Mouse (Mus musculus): ENCODE results near the gene Cacng1. TPM values are rescaled to one million over a fixed set of nuclear protein-coding genes. Genes with fewer than 3 reads are reported as not detected.

Cacng1 gene
- polyA plus RNA-seq, 1 experiment = 0.39 TPM

GRCm38 (mm10) chr11:107676207-107676940, 39.9 kb downstream of the Cacng1 start:
- H3K36me3 ChIP-seq (ENCODE audit: control insufficient read depth, insufficient read depth, low read length) = peaks cover 18% of the 10 kb centered on the region
- WGBS = 71% methylated on average over 17 of the region's 17 CpGs
- TF ChIP-seq POLR2A (IDR thresholded peaks at IDR 0.05; ENCODE audit: low read depth, low read length) (no peak), CTCF (IDR thresholded peaks at IDR 0.05; ENCODE audit: extremely low read depth, insufficient read depth, insufficient read length, insufficient replicate concordance) (no peak)

GRCm38 (mm10) chr11:107675246-107675645, 41.1 kb downstream of the Cacng1 start:
- no peak for DNase-seq (ENCODE audit: low read depth in 1 of 2, low spot score in 2 of 2)
- WGBS = 94% methylated on average over 10 of the region's 10 CpGs

More at GRCm38 (mm10) chr11:107676207-107676940, 39.9 kb downstream of the Cacng1 start:
- no peaks in the 10 kb centered on the region for H3K27me3 ChIP-seq (ENCODE audit: control insufficient read depth, insufficient read depth, low read length)
- H3K4me1 ChIP-seq (ENCODE audit: control insufficient read depth, insufficient read depth, insufficient read length) = no peaks in the 10 kb centered on the region
- no peak overlapping the region for H3K27ac ChIP-seq (ENCODE audit: insufficient read depth, low read length)
- no peak for DNase-seq (ENCODE audit: low read depth in 1 of 2, low spot score in 2 of 2)
- H3K4me3 ChIP-seq (ENCODE audit: extremely low read depth, insufficient read depth, insufficient read length) = no peak overlapping the region

GRCm38 (mm10) chr11:107674601-107675000, 41.7 kb downstream of the Cacng1 start:
- Histone ChIP-seq H3K36me3 (ENCODE audit: control insufficient read depth, insufficient read depth, low read length) (peaks cover 30% of the 10 kb centered on the region), H3K4me1 (ENCODE audit: control insufficient read depth, insufficient read depth, insufficient read length) (no peaks in the 10 kb centered on the region)
- 91% methylated on average over 8 of the region's 8 CpGs for WGBS

More at GRCm38 (mm10) chr11:107675246-107675645, 41.1 kb downstream of the Cacng1 start:
- Histone ChIP-seq H3K27me3 (ENCODE audit: control insufficient read depth, insufficient read depth, low read length) (no peaks in the 10 kb centered on the region), H3K27ac (ENCODE audit: insufficient read depth, low read length) (no peak overlapping the region), H3K4me1 (ENCODE audit: control insufficient read depth, insufficient read depth, insufficient read length) (no peaks in the 10 kb centered on the region), H3K4me3 (ENCODE audit: extremely low read depth, insufficient read depth, insufficient read length) (no peak overlapping the region), H3K36me3 (ENCODE audit: control insufficient read depth, insufficient read depth, low read length) (peaks cover 26% of the 10 kb centered on the region)
- no peak for TF ChIP-seq POLR2A (IDR thresholded peaks at IDR 0.05; ENCODE audit: low read depth, low read length)
- TF ChIP-seq CTCF (IDR thresholded peaks at IDR 0.05; ENCODE audit: extremely low read depth, insufficient read depth, insufficient read length, insufficient replicate concordance) = no peak

DNA sequence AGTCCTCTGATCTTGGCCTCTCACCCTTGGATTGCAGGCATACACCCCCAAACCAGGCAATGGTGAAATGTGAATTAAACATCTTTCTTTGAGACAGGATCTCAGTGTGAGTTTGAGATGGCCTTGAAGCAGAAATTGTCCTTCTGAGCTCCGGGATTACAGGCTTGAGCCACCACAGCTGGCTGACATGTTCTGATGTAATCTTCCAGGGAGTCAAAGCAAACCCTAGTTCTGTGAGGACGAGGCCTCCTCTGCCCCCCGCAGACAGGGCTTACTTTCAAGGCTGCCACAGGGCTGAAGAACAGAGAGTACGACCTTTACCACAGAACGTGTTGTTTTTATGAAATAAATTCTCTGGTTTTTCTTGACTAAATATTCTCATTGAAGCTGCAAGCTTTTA, 42.3 kb downstream of the Cacng1 start:
- no peak overlapping the region for H3K27ac ChIP-seq (ENCODE audit: insufficient read depth, low read length)
- no peak overlapping the region for H3K4me3 ChIP-seq (ENCODE audit: extremely low read depth, insufficient read depth, insufficient read length)
- WGBS = 82% methylated on average over 5 of the region's 5 CpGs
- no peak for DNase-seq (ENCODE audit: low read depth in 1 of 2, low spot score in 2 of 2)
- H3K36me3 ChIP-seq (ENCODE audit: control insufficient read depth, insufficient read depth, low read length) = peaks cover 32% of the 10 kb centered on the region
- TF ChIP-seq CTCF (IDR thresholded peaks at IDR 0.05; ENCODE audit: extremely low read depth, insufficient read depth, insufficient read length, insufficient replicate concordance) (no peak), POLR2A (IDR thresholded peaks at IDR 0.05; ENCODE audit: low read depth, low read length) (no peak)
- no peaks in the 10 kb centered on the region for H3K4me1 ChIP-seq (ENCODE audit: control insufficient read depth, insufficient read depth, insufficient read length)
- no peaks in the 10 kb centered on the region for H3K27me3 ChIP-seq (ENCODE audit: control insufficient read depth, insufficient read depth, low read length)

More at GRCm38 (mm10) chr11:107674601-107675000, 41.7 kb downstream of the Cacng1 start:
- H3K4me3 ChIP-seq (ENCODE audit: extremely low read depth, insufficient read depth, insufficient read length) = no peak overlapping the region
- H3K27me3 ChIP-seq (ENCODE audit: control insufficient read depth, insufficient read depth, low read length) = no peaks in the 10 kb centered on the region
- DNase-seq (ENCODE audit: low read depth in 1 of 2, low spot score in 2 of 2) = no peak
- no peak overlapping the region for H3K27ac ChIP-seq (ENCODE audit: insufficient read depth, low read length)
- TF ChIP-seq CTCF (IDR thresholded peaks at IDR 0.05; ENCODE audit: extremely low read depth, insufficient read depth, insufficient read length, insufficient replicate concordance) (no peak), POLR2A (IDR thresholded peaks at IDR 0.05; ENCODE audit: low read depth, low read length) (no peak)

- no peaks in the 10 kb centered on the region for H3K27me3 ChIP-seq (ENCODE audit: control insufficient read depth, insufficient read depth, low read length)
- H3K27ac ChIP-seq (ENCODE audit: insufficient read depth, low read length) = no peak overlapping the region
- no peak for DNase-seq (ENCODE audit: low read depth in 1 of 2, low spot score in 2 of 2)
- 94% methylated on average over 4 of the region's 4 CpGs for WGBS
- peaks cover 45% of the 10 kb centered on the region for H3K36me3 ChIP-seq (ENCODE audit: control insufficient read depth, insufficient read depth, low read length)
- H3K4me3 ChIP-seq (ENCODE audit: extremely low read depth, insufficient read depth, insufficient read length) = no peak overlapping the region
- TF ChIP-seq POLR2A (IDR thresholded peaks at IDR 0.05; ENCODE audit: low read depth, low read length) = no peak
- no peak for TF ChIP-seq CTCF (IDR thresholded peaks at IDR 0.05; ENCODE audit: extremely low read depth, insufficient read depth, insufficient read length, insufficient replicate concordance)
- no peaks in the 10 kb centered on the region for H3K4me1 ChIP-seq (ENCODE audit: control insufficient read depth, insufficient read depth, insufficient read length)
Measured at GRCm38 (mm10) chr11:107668977-107669376, 47.3 kb downstream of the Cacng1 start.

GRCm38 (mm10) chr11:107668223-107668622, 48.1 kb downstream of the Cacng1 start:
- H3K36me3 ChIP-seq (ENCODE audit: control insufficient read depth, insufficient read depth, low read length) = peaks cover 44% of the 10 kb centered on the region
- TF ChIP-seq POLR2A (IDR thresholded peaks at IDR 0.05; ENCODE audit: low read depth, low read length) = no peak
- TF ChIP-seq CTCF (IDR thresholded peaks at IDR 0.05; ENCODE audit: extremely low read depth, insufficient read depth, insufficient read length, insufficient replicate concordance) = no peak
- 75% methylated on average over 6 of the region's 6 CpGs for WGBS

DNA sequence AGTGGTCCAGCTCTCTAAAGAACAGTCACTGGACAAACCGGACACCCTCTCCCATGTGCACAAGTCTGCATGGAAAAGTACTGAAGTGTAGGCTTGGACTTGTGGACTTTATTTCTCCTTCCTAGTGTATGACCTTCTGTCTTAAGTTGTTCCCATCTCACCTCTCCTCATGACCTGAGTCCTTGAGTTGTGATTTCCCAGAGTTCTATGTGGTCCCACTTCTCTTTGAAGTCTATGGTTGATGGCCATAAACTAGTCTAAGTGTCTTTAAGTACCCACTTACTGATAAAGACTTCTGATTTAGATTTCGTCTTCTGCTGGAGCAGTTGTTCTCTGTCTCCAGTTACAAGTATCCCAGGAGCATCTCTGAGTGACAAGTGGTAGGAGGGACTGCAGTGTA, 48.8 kb downstream of the Cacng1 start:
- no peaks in the 10 kb centered on the region for H3K4me1 ChIP-seq (ENCODE audit: control insufficient read depth, insufficient read depth, insufficient read length)
- H3K27ac ChIP-seq (ENCODE audit: insufficient read depth, low read length) = no peak overlapping the region
- peaks cover 46% of the 10 kb centered on the region for H3K36me3 ChIP-seq (ENCODE audit: control insufficient read depth, insufficient read depth, low read length)
- no peaks in the 10 kb centered on the region for H3K27me3 ChIP-seq (ENCODE audit: control insufficient read depth, insufficient read depth, low read length)
- no peak for TF ChIP-seq CTCF (IDR thresholded peaks at IDR 0.05; ENCODE audit: extremely low read depth, insufficient read depth, insufficient read length, insufficient replicate concordance)
- H3K4me3 ChIP-seq (ENCODE audit: extremely low read depth, insufficient read depth, insufficient read length) = no peak overlapping the region
- WGBS = 91% methylated on average over 2 of the region's 2 CpGs
- no peak for DNase-seq (ENCODE audit: low read depth in 1 of 2, low spot score in 2 of 2)

More at GRCm38 (mm10) chr11:107668223-107668622, 48.1 kb downstream of the Cacng1 start:
- H3K27ac ChIP-seq (ENCODE audit: insufficient read depth, low read length) = no peak overlapping the region
- DNase-seq (ENCODE audit: low read depth in 1 of 2, low spot score in 2 of 2) = peak in 1 of 2 experiments; percentile 21
- no peak overlapping the region for H3K4me3 ChIP-seq (ENCODE audit: extremely low read depth, insufficient read depth, insufficient read length)
- no peaks in the 10 kb centered on the region for H3K27me3 ChIP-seq (ENCODE audit: control insufficient read depth, insufficient read depth, low read length)
- H3K4me1 ChIP-seq (ENCODE audit: control insufficient read depth, insufficient read depth, insufficient read length) = no peaks in the 10 kb centered on the region
